Mouse (Mus musculus): ENCODE measurements around the gene Zbtb8a. TPM values are rescaled to one million over a fixed set of nuclear protein-coding genes. Genes with fewer than 3 reads are reported as not detected.
"Not testable (repeated sequence)": the region's sequence is repeated elsewhere in the genome, so short reads cannot be mapped to it uniquely, and the experiment has no call there.

The Zbtb8a gene
- 6.0 and 6.6 TPM in 2 replicates for polyA plus RNA-seq (2016; fragmentation: Nextera tagmentation; extraction: Ambion mirVana)

GRCm38 (mm10) chr4:129377601-129378390 is at the start of gene Zbtb8a:
TSS of gene Zbtb8a (minus strand) at chr4:129378116.
- peak within 1 kb of the TSS; percentile 87 for H3K27ac ChIP-seq (replicated peaks)
- no peaks in the 10 kb centered on the region for H3K36me3 ChIP-seq (replicated peaks)
- 6% methylated on average over 65 of the region's 65 CpGs for WGBS
- peaks cover 70% of the 10 kb centered on the region for H3K27me3 ChIP-seq (replicated peaks; ENCODE audit: low read depth, poor library complexity, severe bottlenecking)
- DNase-seq (ENCODE audit: low spot score): peak; percentile 76
- peaks cover 17% of the 10 kb centered on the region for H3K4me1 ChIP-seq
- peak within 1 kb of the TSS; percentile 72 for H3K4me3 ChIP-seq
- H3K9me3 ChIP-seq: peaks cover 5% of the 10 kb centered on the region; the same call in 1 of the 2 replicates

DNA sequence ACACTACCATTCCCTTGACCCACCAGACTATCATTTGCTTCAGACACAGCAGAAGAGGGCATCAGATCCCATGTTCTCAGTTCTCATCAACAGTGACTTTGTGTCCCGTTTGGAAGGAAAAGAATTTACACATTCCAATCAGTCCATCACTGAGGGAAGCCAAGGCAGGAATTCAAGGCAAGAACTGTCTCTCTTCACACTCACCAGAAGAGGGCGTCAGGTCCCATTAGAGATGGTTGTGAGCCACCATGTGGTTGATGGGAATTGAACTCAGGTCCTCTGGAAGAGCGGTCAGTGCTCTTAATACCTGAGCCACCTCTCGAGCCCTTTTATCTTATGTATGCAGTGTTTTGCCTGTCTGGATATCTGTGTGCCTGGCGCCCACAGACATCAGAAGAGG is 40.4 kb upstream of the Zbtb8a start:
- H3K9me3 ChIP-seq: no peaks in the 10 kb centered on the region
- no peak overlapping the region for H3K27ac ChIP-seq (replicated peaks)
- H3K4me3 ChIP-seq: no peak overlapping the region
- no peak for DNase-seq (ENCODE audit: low spot score)
- 77% methylated on average over 5 of the region's 5 CpGs for WGBS
- no peaks in the 10 kb centered on the region for H3K4me1 ChIP-seq
- H3K36me3 ChIP-seq (replicated peaks): no peaks in the 10 kb centered on the region
- H3K27me3 ChIP-seq (replicated peaks; ENCODE audit: low read depth, poor library complexity, severe bottlenecking): no peaks in the 10 kb centered on the region

GRCm38 (mm10) chr4:129416478-129416877 is 38.6 kb upstream of the Zbtb8a start:
- Histone ChIP-seq H3K27me3 (replicated peaks; ENCODE audit: low read depth, poor library complexity, severe bottlenecking) (no peaks in the 10 kb centered on the region), H3K4me3 (no peak overlapping the region), H3K36me3 (replicated peaks) (no peaks in the 10 kb centered on the region), H3K4me1 (no peaks in the 10 kb centered on the region), H3K27ac (replicated peaks) (no peak overlapping the region), H3K9me3 (no peaks in the 10 kb centered on the region)
- DNase-seq (ENCODE audit: low spot score): no peak
- 81% methylated on average over 5 of the region's 5 CpGs for WGBS

DNA sequence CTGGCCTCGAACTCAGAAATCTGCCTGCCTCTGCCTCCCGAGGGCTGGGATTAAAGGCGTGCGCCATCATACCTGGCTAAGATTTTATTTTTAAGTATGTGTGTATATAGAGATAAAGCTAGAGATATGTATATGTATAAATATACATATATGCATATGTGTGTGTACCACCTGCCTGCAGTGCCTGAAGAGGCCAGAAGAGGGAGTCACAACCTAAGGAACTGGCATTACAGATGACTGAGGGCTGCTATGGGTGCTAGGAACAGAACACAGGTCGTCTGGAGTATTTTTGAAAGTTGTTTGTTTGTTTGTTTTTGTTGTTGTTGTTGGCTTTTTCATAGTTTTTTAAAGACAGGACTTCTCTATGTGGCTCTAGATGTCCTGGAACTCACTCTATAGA is 38.0 kb upstream of the Zbtb8a start:
- H3K9me3 ChIP-seq: no peaks in the 10 kb centered on the region
- no peaks in the 10 kb centered on the region for H3K27me3 ChIP-seq (replicated peaks; ENCODE audit: low read depth, poor library complexity, severe bottlenecking)
- no peak overlapping the region for H3K27ac ChIP-seq (replicated peaks)
- DNase-seq (ENCODE audit: low spot score): no peak
- 93% methylated on average over 5 of the region's 5 CpGs for WGBS
- H3K36me3 ChIP-seq (replicated peaks): no peaks in the 10 kb centered on the region
- no peaks in the 10 kb centered on the region for H3K4me1 ChIP-seq
- H3K4me3 ChIP-seq: no peak overlapping the region

DNA sequence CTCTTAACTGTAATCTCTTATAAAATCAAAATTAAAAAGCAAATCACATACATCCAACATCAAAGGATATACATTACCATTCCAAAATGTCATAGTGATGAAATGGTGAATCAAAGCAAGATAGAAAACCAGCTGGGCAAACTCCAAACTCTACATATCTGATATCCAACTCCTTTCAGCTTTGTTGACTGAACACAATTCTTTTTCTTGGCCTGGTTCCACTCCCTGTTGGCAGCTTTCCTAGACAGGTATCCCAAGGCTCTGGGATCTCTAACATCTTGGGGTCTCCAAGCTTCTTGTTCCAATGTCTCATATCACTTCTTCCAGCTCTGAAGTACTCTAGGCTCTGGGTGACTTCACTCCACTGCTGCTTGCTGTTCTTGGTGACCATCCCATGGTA is 33.1 kb upstream of the Zbtb8a start:
- H3K27ac ChIP-seq (replicated peaks): no peak overlapping the region
- H3K4me1 ChIP-seq: peaks cover 9% of the 10 kb centered on the region
- no peak for DNase-seq (ENCODE audit: low spot score)
- no peaks in the 10 kb centered on the region for H3K9me3 ChIP-seq
- peaks cover 14% of the 10 kb centered on the region for H3K27me3 ChIP-seq (replicated peaks; ENCODE audit: low read depth, poor library complexity, severe bottlenecking)
- no peak overlapping the region for H3K4me3 ChIP-seq
- H3K36me3 ChIP-seq (replicated peaks): no peaks in the 10 kb centered on the region

DNA sequence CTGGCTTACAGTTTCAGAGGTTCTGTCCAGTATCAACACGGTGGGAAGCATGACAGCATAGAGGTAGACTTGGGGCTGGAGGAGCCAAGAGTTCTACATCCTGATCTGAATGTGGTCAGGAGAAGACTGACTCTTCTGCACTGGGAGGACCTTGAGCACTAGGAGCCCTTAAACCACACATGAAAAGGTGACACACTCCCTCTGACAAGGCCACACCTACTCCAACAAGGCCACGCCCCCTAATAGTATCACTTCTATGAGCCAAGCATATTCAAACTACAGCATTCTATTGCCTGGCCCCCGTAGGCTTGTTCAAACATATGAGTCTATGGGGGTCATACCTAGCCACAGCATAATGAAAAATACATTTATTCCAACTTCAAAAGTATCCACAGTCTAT is 32.6 kb upstream of the Zbtb8a start:
- not testable (repeated sequence) for H3K36me3 ChIP-seq (replicated peaks); H3K4me1 ChIP-seq; H3K27ac ChIP-seq (replicated peaks); H3K4me3 ChIP-seq; DNase-seq (ENCODE audit: low spot score); H3K9me3 ChIP-seq
- 86% methylated on average over 3 of the region's 3 CpGs for WGBS
- peaks cover 16% of the 10 kb centered on the region for H3K27me3 ChIP-seq (replicated peaks; ENCODE audit: low read depth, poor library complexity, severe bottlenecking)

GRCm38 (mm10) chr4:129406447-129406846 is 28.5 kb upstream of the Zbtb8a start:
- 4% methylated on average over 25 of the region's 25 CpGs for WGBS
- Histone ChIP-seq H3K9me3 (no peaks in the 10 kb centered on the region), H3K4me3 (peak overlapping the region; percentile 54), H3K27me3 (replicated peaks; ENCODE audit: low read depth, poor library complexity, severe bottlenecking) (peaks cover 20% of the 10 kb centered on the region), H3K27ac (replicated peaks) (peak overlapping the region; percentile 64), H3K36me3 (replicated peaks) (no peaks in the 10 kb centered on the region), H3K4me1 (peaks cover 9% of the 10 kb centered on the region)
- peak; percentile 67 for DNase-seq (ENCODE audit: low spot score)

DNA sequence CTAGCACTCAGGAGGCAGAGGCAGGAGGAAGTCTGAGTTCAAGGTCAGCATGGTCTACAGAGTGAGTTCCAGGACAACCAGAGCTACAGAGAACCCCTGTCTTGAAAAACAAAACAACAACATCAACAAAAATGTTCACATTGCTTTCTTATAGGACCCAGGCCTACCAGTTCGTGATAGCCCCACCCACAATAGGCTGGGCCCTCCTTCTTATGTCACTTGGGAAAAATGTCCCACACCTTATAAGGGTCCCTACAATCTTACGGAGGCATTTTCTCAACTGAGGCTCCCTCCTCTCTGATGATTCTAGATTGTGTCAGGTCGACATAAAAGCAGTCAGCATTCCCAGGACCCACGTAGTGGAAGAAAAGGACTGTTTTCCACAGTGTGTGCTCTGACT is 21.9 kb upstream of the Zbtb8a start:
- no peak overlapping the region for H3K27ac ChIP-seq (replicated peaks)
- H3K9me3 ChIP-seq: no peaks in the 10 kb centered on the region
- WGBS: 78% methylated on average over 4 of the region's 4 CpGs
- no peak overlapping the region for H3K4me3 ChIP-seq
- H3K36me3 ChIP-seq (replicated peaks): no peaks in the 10 kb centered on the region
- DNase-seq (ENCODE audit: low spot score): no peak
- no peaks in the 10 kb centered on the region for H3K27me3 ChIP-seq (replicated peaks; ENCODE audit: low read depth, poor library complexity, severe bottlenecking)
- no peaks in the 10 kb centered on the region for H3K4me1 ChIP-seq

- no peaks in the 10 kb centered on the region for H3K9me3 ChIP-seq
- H3K4me1 ChIP-seq: peaks cover 12% of the 10 kb centered on the region; the same call in 1 of the 2 replicates
- no peaks in the 10 kb centered on the region for H3K27me3 ChIP-seq (replicated peaks; ENCODE audit: low read depth, poor library complexity, severe bottlenecking)
- no peak overlapping the region for H3K27ac ChIP-seq (replicated peaks)
- DNase-seq (ENCODE audit: low spot score): no peak
- no peak overlapping the region for H3K4me3 ChIP-seq
- H3K36me3 ChIP-seq (replicated peaks): no peaks in the 10 kb centered on the region
- 87% methylated on average over 3 of the region's 3 CpGs for WGBS
Measured at GRCm38 (mm10) chr4:129396960-129397359, 19.0 kb upstream of the Zbtb8a start.

DNA sequence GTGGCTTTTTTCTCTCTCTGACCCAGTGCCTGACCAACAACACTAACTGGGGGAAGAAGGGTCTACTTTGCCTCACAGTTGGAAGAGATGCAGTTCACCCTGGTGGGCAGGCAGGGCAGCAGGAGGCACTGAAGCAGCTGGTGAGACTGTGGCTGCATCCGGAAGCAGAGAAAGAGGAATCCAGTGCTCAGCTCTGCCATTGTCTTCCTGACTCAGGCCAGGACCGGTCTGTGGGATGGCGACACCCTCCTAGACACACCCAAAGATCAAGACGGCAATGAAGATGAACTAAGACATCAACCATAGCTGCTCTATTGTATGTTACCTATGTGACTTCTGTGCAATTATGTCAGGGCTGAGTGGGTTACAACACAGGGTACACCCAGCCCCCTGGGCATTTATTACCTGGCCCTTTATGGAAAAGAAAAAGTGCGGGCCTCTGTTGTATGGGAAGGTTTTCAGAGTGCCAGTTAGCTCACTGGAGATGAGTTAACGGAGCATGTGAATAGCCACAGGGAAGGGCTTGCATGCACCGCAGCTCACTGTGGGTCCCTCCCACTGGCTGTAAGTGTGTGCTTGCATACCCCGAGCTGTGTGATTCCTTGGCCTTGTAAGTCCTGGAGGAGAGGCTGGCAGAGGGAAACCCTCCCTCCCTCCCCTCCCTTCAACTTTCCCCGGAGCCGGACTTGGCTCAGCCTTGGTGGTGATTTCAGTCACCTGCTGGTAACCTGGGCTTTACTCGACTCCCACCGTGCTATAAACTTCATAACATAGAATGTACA is 16.4 kb upstream of the Zbtb8a start:
- Histone ChIP-seq H3K27me3 (replicated peaks; ENCODE audit: low read depth, poor library complexity, severe bottlenecking) (no peaks in the 10 kb centered on the region), H3K9me3 (no peaks in the 10 kb centered on the region), H3K36me3 (replicated peaks) (no peaks in the 10 kb centered on the region), H3K4me1 (peaks cover 12% of the 10 kb centered on the region; the same call in 1 of the 2 replicates), H3K4me3 (no peak overlapping the region), H3K27ac (replicated peaks) (no peak overlapping the region)
- 53% methylated on average over 12 of the region's 12 CpGs for WGBS
- DNase-seq (ENCODE audit: low spot score): no peak

DNA sequence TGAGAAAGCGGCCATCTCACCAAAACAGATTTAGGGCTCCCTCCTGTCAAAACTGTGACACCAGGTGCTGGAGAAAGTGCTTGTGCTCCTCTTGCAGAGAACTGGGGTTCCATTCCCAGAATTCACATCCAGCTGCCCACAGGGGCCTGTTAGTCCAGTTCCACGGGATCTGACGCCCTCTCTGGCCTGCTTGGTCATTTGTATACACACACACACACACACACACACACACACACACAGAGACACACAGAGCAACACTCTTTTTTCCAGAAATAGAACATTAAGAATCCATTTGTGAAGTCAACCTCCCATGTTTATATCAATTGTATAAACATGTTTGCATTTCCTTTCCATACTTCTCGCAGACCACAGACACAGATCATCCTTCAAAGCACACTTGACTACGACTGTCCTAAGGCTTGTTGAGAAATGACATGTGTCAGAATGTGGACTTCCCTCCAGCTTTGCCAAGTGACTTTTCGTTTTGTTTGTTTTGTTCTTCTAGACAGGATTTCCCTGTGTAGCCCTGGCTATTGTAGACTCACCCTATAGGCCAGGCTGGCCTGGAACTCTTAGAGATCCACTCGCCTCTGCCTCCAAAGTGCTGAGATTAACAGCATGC is 13.1 kb upstream of the Zbtb8a start:
- Histone ChIP-seq H3K9me3 (no peaks in the 10 kb centered on the region), H3K36me3 (replicated peaks) (no peaks in the 10 kb centered on the region), H3K4me3 (no peak overlapping the region), H3K27ac (replicated peaks) (no peak overlapping the region), H3K27me3 (replicated peaks; ENCODE audit: low read depth, poor library complexity, severe bottlenecking) (no peaks in the 10 kb centered on the region), H3K4me1 (peaks cover 12% of the 10 kb centered on the region; the same call in 1 of the 2 replicates)
- no peak for DNase-seq (ENCODE audit: low spot score)
- WGBS: 87% methylated on average over 7 of the region's 7 CpGs

DNA sequence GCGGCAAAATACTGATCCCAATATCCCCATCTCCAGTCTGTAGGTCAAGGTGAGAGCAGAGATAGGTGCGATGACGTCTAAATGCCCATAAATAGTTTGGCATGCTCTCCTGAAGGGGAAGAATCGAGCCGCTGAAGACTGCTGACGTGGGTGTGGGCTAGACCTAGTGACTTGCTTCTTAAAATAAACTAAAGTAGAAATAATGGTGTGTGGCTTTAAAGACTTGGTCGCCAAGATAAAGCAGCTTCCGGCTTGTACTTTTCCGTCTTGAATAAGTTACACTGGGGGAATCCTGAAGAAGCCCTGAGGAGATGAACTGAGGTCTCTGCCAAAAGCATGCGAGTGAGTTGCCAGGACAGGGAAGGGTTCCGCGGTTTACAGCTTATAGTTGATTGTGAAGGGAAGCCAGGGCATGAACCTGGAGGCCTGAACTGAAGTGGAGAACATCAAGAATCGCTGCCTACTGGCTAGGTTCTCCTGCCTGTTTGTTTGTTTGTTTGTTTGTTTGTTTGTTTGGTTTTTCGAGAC is 12.4 kb upstream of the Zbtb8a start:
- Histone ChIP-seq H3K9me3 (no peaks in the 10 kb centered on the region), H3K36me3 (replicated peaks) (no peaks in the 10 kb centered on the region)
- 89% methylated on average over 14 of the region's 14 CpGs for WGBS

More for the DNA sequence above, 12.4 kb upstream of the Zbtb8a start:
- H3K4me3 ChIP-seq: no peak overlapping the region
- H3K27me3 ChIP-seq (replicated peaks; ENCODE audit: low read depth, poor library complexity, severe bottlenecking): no peaks in the 10 kb centered on the region
- DNase-seq (ENCODE audit: low spot score): no peak
- peaks cover 12% of the 10 kb centered on the region; the same call in 1 of the 2 replicates for H3K4me1 ChIP-seq
- H3K27ac ChIP-seq (replicated peaks): no peak overlapping the region

All from embryonic facial prominence, embryonic 10.5 days (tissue).